Mouse (Mus musculus) layer of hippocampus, adult 2 months (tissue): Measurements from ENCODE around the gene Tuba1a. TPM values are rescaled to one million over a fixed set of nuclear protein-coding genes. Genes with fewer than 3 reads are reported as not detected.
A peak's percentile ranks its signal among the peaks of the same experiment; 100 is the strongest.

Experiments used
- DNase-seq, 2 experiments: peaks; one replicate each; pipeline ENCODE4 v3.0.0; 2022; ENCODE audit warnings: low spot score in 2 of 2
- H3K27ac ChIP-seq: fragments of 200-600 bp; 2 replicates; pipeline ENCODE4 v1.8.1; 2022
- H3K4me3 ChIP-seq: fragments of 200-600 bp; 2 replicates; pipeline ENCODE4 v1.8.1; 2022; ENCODE audit warnings: mild to moderate bottlenecking
- CTCF ChIP-seq: fragments of 200-600 bp; conservative IDR thresholded peaks from 2 replicates; pipeline ENCODE4 v1.8.1; 2022; ENCODE audit warnings: antibody characterized with exemption, mild to moderate bottlenecking, moderate library complexity
- total RNA-seq, 2 experiments: library from RNA; stranded (reverse); gene quantifications; 2 replicates each; pipeline ENCODE4 v1.2.3; 2021

Gene Tuba1a
- total RNA-seq, 2 experiments from 2014 or later, result 768 to 781 TPM

GRCm38 (mm10) chr15:98991540-98992050, 38.1 kb upstream of the Tuba1a start:
- Histone ChIP-seq H3K4me3 (peak overlapping the region; percentile 65; the same call in 1 of the 2 replicates), H3K27ac (peak overlapping the region; percentile 99)
- no peak for TF ChIP-seq CTCF
- no peak for DNase-seq

GRCm38 (mm10) chr15:98990669-98991539, 37.4 kb upstream of the Tuba1a start:
- H3K27ac ChIP-seq, result peak overlapping the region; percentile 99
- DNase-seq, result no peak
- H3K4me3 ChIP-seq, result peak overlapping the region; percentile 0; the same call in 1 of the 2 replicates
- no peak for TF ChIP-seq CTCF

DNA sequence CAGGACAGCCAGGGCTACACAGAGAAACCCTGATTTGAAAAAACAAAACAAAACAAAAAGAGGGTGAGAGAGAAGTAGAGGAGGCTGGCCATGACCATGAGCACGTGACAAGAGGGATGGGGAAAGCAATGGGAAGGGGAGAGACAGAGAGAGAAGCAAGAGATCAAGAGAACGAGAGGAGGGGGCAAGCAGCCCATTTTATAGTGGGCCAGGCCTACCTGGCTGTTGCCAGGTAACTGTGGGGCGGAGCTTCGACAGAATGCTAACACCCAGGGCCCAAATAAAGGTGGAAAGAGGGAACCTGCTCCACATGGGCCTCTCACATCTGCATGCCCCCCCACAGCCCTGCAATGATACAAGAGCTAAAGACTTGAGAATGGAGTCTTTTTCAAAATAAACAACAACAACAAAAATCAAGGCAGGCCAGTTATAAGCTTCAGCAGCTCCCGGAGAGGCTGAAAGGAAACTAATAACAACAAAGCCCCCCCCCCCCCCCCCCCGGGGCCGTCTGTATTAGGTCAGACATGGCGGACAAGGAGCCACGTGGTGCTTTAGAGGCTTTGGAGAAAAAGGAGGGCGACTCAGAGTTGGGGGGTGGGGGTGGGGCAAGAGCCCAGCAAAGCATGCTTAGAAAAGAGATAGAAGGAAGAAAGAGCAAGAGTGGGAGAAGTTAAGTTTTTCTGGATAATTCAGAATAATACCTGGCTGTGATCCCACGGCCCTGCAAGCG, 36.4 kb upstream of the Tuba1a start:
- no peak for DNase-seq
- Histone ChIP-seq H3K27ac (peak overlapping the region; percentile 99), H3K4me3 (no peak overlapping the region)
- no peak for TF ChIP-seq CTCF

- DNase-seq, result no peak
- no peak for TF ChIP-seq CTCF
- Histone ChIP-seq H3K27ac (no peak overlapping the region), H3K4me3 (no peak overlapping the region)
Measured at GRCm38 (mm10) chr15:98988787-98989186, 35.3 kb upstream of the Tuba1a start.

DNA sequence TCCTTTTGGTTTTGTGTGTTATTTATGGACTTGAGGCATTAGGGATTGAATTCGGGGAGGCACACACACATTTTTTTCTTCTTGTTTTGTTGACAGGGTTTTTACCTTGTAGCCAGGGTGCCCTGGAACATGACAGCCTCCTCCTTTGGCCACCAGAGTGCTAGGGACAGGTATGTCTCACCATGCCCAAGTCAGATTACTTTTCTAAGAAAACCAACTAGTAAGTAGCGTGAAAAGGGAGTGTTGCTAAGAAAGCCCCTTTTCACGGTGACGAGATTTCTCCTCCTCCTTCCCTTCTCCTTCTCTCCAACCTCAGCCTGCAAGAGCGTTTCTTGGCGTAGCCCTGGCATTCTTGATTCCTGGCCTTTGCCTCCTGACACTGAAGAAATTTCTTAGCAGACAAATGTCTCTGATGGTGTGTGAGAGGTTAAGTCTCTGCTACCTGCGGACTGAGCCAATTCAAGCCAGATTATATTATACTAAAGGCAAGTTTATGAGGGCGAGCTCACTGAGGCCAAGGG, 34.2 kb upstream of the Tuba1a start:
- DNase-seq, result no peak
- no peak overlapping the region for H3K4me3 ChIP-seq
- H3K27ac ChIP-seq, result peak overlapping the region; percentile 97
- no peak for TF ChIP-seq CTCF

GRCm38 (mm10) chr15:98987077-98987630, 33.7 kb upstream of the Tuba1a start:
- Histone ChIP-seq H3K27ac (peak overlapping the region; percentile 97), H3K4me3 (peak overlapping the region; percentile 71)
- TF ChIP-seq CTCF, result no peak
- DNase-seq, result no peak

GRCm38 (mm10) chr15:98985982-98986715, 32.6 kb upstream of the Tuba1a start:
- H3K4me3 ChIP-seq, result peak overlapping the region; percentile 71
- DNase-seq, result no peak
- peak overlapping the region; percentile 97 for H3K27ac ChIP-seq
- TF ChIP-seq CTCF, result no peak; the same call in 1 of the 2 replicates

- DNase-seq, result peak; percentile 72 to 78
- Histone ChIP-seq H3K27ac (peak overlapping the region; percentile 97), H3K4me3 (peak overlapping the region; percentile 71)
- no peak for TF ChIP-seq CTCF
Measured at GRCm38 (mm10) chr15:98985240-98985981, 31.9 kb upstream of the Tuba1a start.

- no peak for DNase-seq
- Histone ChIP-seq H3K27ac (peak overlapping the region; percentile 97), H3K4me3 (peak overlapping the region; percentile 71)
- TF ChIP-seq CTCF, result no peak
Measured at GRCm38 (mm10) chr15:98984681-98985080, 31.2 kb upstream of the Tuba1a start.

- no peak for TF ChIP-seq CTCF
- Histone ChIP-seq H3K4me3 (peak overlapping the region; percentile 71), H3K27ac (peak overlapping the region; percentile 97)
- no peak for DNase-seq
Measured at GRCm38 (mm10) chr15:98983431-98984081, 30.1 kb upstream of the Tuba1a start.

DNA sequence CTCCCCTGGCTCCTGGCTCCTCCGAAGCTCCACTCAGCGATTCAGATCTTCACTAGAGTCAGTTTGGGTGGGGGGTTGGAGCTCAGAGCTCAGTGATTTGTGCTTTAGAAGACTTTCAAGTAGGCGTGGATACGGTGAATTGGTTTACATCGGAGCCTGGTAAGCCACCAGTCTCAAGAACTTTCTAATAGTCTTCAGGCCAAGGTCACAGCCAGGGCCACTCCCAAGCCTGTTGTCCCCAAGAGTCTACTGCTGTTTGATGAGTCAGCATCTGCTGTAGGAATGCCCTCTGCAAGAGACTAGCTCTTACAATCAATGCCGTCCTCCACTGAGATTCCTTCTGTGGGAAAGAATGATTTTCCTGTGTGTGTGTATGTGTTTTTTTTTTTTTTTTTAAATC, 28.6 kb upstream of the Tuba1a start:
- no peak for TF ChIP-seq CTCF
- H3K4me3 ChIP-seq, result no peak overlapping the region
- no peak for DNase-seq
- peak overlapping the region; percentile 97 for H3K27ac ChIP-seq
